Mouse (Mus musculus): ENCODE data around the gene Gdf5.

The Gdf5 gene

DNA sequence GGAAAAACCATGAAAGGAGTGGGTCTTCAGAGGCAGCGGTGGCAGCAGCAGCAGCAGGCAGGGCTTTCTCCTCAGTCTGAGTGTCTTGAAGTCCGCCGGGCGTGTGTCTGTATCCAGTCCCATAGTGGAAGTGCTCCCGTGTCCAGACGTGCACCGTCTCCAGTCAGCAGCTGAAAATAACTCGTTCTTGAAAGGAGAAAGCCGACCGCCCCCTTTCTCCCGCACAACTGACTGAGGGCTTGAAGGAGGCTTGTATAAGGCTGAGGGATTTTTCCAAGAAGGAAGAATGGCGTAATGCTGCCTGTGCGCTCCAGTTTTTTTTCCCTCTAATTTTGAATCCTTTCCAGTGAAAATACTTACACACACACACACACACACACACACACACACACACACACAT, at the start of gene Gdf5:
TSS of gene Gdf5 (minus strand) at position 244 of the 400 bp plus-strand sequence.
- DNase-seq (ENCODE audit: low spot score) = no peak

DNA sequence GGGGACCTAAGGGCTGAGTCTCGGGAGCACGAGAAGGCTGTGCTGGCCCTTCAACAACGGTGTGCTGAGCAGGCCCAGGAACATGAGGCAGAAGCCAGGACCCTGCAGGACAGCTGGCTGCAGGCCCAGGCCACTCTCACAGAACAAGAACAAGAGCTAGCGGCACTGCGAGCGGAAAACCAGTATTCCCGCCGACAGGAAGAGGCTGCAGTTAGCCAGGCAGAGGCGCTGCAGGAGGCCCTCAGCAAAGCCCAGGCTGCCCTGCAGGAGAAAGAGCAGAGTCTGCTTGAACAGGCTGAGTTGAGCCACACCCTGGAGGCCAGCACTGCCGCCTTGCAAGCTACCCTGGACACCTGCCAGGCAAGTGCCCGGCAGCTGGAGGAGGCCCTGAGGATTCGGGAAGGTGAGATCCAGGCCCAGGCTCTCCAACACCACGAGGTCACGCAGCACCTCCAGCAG, 46.7 kb upstream of the Gdf5 start:
- DNase-seq (ENCODE audit: low spot score) = peak; percentile 53

GRCm38 (mm10) chr2:155991151-155991550, 46.0 kb upstream of the Gdf5 start:
- DNase-seq (ENCODE audit: low spot score) = peak; percentile 26

DNA sequence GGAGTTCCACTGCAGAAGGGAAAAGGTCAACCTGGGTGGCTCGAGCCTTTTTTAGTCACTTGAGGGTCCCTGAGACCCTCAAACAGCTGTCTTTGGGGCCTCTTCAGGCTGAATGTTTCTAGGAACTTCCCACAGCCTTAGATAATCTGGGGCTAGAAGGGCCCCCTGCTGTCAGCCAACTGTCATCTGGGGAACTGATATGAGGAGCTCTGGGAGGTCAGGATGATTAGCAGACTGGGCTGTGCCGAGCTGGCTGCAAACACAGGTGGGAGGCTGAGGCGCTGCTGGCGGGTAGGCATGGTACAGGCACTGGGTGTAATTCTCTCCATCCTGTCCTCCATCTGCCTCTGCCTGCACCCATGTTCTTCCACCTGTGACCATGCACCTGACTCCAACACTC, 43.9 kb upstream of the Gdf5 start:
- DNase-seq (ENCODE audit: low spot score) = no peak

GRCm38 (mm10) chr2:155987131-155987530, 42.0 kb upstream of the Gdf5 start:
- no peak for DNase-seq (ENCODE audit: low spot score)

- DNase-seq (ENCODE audit: low spot score) = no peak
Observed at GRCm38 (mm10) chr2:155985776-155986175, 40.6 kb upstream of the Gdf5 start.

- DNase-seq (ENCODE audit: low spot score) = no peak
Observed at GRCm38 (mm10) chr2:155979328-155979991, 34.3 kb upstream of the Gdf5 start.

DNA sequence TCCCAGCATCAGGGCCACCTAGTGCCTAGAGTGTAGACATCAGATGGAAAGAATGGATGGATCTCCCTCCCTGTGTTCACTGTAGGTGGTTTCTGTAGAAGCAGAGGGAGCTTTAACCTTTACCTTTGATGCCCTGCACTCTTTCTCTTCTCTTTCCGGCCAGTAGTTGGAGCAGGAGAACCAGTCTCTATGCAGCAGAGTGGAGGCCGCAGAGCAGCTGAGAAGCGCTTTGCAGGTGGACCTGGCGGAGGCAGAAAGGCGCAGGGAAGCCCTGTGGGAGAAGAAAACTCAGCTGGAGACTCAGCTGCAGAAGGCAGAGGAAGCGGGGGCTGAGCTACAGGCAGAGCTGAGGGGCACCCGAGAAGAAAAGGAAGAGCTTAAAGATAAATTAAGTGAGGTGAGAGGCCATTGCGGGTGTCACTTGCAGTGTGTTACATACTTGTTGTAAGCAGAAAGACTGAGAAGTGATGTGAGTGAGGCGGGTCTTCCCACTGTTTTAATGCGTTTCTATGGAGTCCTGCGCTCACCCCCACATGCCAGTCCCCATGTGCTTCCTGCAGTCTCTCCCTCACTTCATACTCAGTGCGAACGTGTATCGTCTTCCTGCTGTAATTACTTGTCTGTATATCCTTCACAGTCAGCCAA, 29.0 kb upstream of the Gdf5 start:
- DNase-seq (ENCODE audit: low spot score) = no peak

DNA sequence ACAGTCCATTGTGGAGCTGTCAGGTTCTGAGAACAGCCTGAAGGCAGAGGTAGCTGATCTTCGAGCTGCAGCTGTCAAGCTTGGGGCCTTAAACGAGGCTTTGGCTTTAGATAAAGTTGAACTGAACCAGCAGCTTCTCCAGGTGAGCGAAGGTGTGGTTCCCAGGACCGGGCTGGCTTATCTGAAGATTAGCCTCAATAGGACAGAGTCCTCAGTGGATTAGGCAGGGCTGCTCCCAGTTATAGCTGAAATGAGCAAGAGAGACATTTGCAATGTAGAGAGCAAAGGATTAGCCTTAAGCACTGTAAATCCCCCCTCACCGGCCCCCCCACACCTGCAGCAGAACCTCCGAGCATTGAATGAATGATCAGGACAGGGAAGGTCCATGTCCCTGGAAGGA, 28.2 kb upstream of the Gdf5 start:
- DNase-seq (ENCODE audit: low spot score) = no peak

- DNase-seq (ENCODE audit: low spot score) = no peak
Observed at GRCm38 (mm10) chr2:155962991-155963390, 17.8 kb upstream of the Gdf5 start.

- DNase-seq (ENCODE audit: low spot score) = no peak
Observed at GRCm38 (mm10) chr2:155961862-155962261, 16.7 kb upstream of the Gdf5 start.

DNA sequence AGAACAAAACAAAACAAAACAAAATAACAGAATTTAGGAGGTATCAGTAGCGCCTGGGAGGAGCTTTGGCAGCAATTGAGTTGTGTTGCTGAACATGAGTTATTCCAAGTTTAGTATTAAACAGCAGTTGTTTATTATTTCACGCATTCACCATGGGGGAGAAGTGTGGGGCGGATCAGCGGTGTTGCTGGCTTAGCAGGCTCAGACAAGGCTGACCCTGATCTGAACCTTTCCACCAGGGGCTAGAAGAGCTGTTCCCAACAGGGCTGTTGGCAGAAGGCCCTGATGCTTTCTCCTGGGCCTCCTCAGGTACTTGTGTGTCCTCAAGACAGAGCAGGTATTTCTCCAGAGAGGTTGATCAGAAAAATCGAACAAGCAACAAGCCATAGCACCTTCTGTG, 14.8 kb upstream of the Gdf5 start:
- no peak for DNase-seq (ENCODE audit: low spot score)

GRCm38 (mm10) chr2:155956134-155957059, 11.2 kb upstream of the Gdf5 start, which contains the start of gene Cep250:
Gene Cep250 (plus strand): TSS chr2:155956458.
- peak; percentile 92 for DNase-seq (ENCODE audit: low spot score)

- DNase-seq (ENCODE audit: low spot score) = peak; percentile 49
Observed at GRCm38 (mm10) chr2:155952006-155952405, 6.8 kb upstream of the Gdf5 start.

DNA sequence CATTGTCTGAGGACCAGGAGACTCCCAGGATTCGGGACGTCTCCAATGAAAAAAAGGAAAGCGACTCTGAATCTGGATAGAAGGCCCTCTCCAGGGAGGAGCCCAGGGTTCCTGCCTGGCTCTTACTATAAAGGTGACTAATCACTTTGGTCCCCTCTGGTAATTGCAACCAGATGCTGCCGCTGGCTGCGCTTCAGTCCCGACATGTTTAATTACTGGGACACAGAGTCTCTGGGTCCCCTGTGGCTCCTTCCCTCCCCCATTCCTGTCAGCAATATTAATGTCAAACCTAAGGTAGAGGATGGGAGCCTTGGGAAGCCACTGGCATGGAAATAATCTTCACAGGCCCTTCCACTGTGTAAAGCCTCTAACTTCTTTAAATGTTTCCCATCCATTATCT, 4.2 kb upstream of the Gdf5 start:
- no peak for DNase-seq (ENCODE audit: low spot score)

DNA sequence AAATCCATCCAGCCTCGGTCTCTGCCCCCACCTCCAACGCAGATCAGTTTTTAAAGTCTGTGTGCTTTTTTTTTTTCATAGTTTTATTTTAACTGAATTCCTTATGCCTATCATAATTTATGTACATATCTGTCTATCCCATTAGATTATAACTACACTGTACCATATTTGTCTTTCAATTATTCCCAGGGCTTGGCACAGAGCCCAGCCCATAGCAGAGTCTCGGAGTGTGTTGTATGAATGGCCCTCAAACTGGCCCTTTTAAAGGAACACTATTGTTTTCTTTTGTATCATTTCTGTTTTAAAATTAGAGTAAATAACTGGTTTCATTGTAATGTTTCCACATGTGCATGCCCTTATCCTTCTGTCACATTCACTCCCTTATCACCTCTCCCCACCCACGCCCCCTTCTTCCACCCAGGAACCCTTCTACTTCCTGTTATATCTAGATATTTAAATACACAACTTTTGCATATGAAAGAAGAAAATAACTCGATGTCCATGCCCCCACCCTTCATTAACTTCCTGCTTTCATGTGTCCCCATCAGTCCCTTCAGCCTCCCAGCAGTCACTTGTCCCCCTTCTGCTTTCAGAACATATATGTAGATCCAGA, 2.3 kb upstream of the Gdf5 start:
- DNase-seq (ENCODE audit: low spot score) = no peak

DNA sequence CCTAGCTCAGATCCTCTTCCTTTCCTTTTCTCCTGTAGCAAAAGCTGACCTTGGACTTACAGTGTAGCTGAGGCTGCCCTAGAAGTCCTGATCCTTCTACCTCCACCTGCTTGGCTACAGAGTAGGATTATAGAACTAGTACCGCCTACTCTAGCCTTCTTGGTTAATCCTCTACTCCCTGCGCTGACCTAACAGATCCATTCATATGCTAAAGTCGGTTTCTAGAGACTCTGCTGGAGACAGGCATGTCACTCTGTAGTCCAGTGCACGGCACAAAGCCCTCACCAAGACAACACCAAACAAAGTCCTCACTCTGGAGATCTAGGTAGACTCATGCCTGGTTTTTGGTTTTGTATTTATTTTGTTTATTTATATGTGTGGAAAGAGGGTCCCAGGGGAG, 1.3 kb upstream of the Gdf5 start:
- no peak for DNase-seq (ENCODE audit: low spot score)

GRCm38 (mm10) chr2:155946069-155946468, 902 bp upstream of the Gdf5 start:
- DNase-seq (ENCODE audit: low spot score) = peak; percentile 73

GRCm38 (mm10) chr2:155945580-155945979, 413 bp upstream of the Gdf5 start:
- no peak for DNase-seq (ENCODE audit: low spot score)

- DNase-seq (ENCODE audit: low spot score) = no peak
Observed at GRCm38 (mm10) chr2:155944685-155945084, 482 bp downstream of the Gdf5 start.

GRCm38 (mm10) chr2:155943463-155943862, 1.7 kb downstream of the Gdf5 start:
- no peak for DNase-seq (ENCODE audit: low spot score)

Data from ovary, postnatal 36 days (tissue).